Mouse (Mus musculus) small intestine, adult 2 months (tissue): ENCODE measurements around the gene Ncapd3.

ENCODE experiments used
- CTCF ChIP-seq: fragments of 200-500 bp; IDR thresholded peaks from 2 replicates; pipeline ENCODE4 v1.5.1; 2012; ENCODE audit warnings: low read depth, mild to moderate bottlenecking, control low read depth, inconsistent platforms, low read length, moderate library complexity, mixed read lengths; ENCODE audit not compliant: insufficient replicate concordance, insufficient read length; ENCODE audit errors: extremely low read depth
- POLR2A ChIP-seq: fragments of 200-500 bp; IDR thresholded peaks from 2 replicates; pipeline ENCODE4 v1.6.1; 2012; ENCODE audit warnings: low read depth, mild to moderate bottlenecking, control low read depth, inconsistent platforms, low read length, moderate library complexity

- TF ChIP-seq CTCF (no peak), POLR2A (no peak)
Observed at GRCm38 (mm10) chr9:27074677-27075076, 44.7 kb downstream of the Ncapd3 start.
